Mouse (Mus musculus) forebrain, embryonic 14.5 days (tissue): Measurements from ENCODE around the gene Arid4a. TPM values are rescaled to one million over a fixed set of nuclear protein-coding genes. Genes with fewer than 3 reads are reported as not detected.

Experiments
- ATAC-seq: fragments of 200-750 bp; cut with Nextera tagmentation; 2 replicates; pipeline ENCODE4 v1.8.0; 2017; ENCODE audit warnings: mild to moderate bottlenecking, moderate library complexity
- DNase-seq: peaks from one replicate; pipeline ENCODE4 v3.0.0-alpha.2; 2015; ENCODE audit warnings: low spot score
- H3K27ac ChIP-seq: fragments of 300-500 bp; sonication (generic); 2 replicates; pipeline ENCODE4 v1.5.1; 2014; ENCODE audit warnings: low read depth, mild to moderate bottlenecking, control low read depth, low read length, moderate library complexity
- H3K27me3 ChIP-seq: fragments of 300-500 bp; sonication (generic); replicated peaks from 2 replicates; pipeline ENCODE4 v1.6.1; 2014; ENCODE audit warnings: low read length, control low read depth, mixed read lengths; ENCODE audit not compliant: control insufficient read depth, insufficient read depth
- H3K36me3 ChIP-seq: fragments of 300-500 bp; sonication (generic); 2 replicates; pipeline ENCODE4 v1.6.1; 2014; ENCODE audit warnings: low read length, control low read depth; ENCODE audit not compliant: control insufficient read depth, insufficient read depth
- H3K4me1 ChIP-seq: fragments of 300-500 bp; sonication (generic); 2 replicates; pipeline ENCODE4 v1.6.1; 2014; ENCODE audit warnings: antibody characterized with exemption, low read length, control low read depth; ENCODE audit not compliant: control insufficient read depth, insufficient read depth
- H3K4me2 ChIP-seq: fragments of 300-500 bp; sonication (generic); 2 replicates; pipeline ENCODE4 v1.6.1; 2014; ENCODE audit warnings: mild to moderate bottlenecking, control low read depth, low read length
- H3K4me3 ChIP-seq: fragments of 300-500 bp; sonication (generic); 2 replicates; pipeline ENCODE4 v1.5.1; 2014; ENCODE audit warnings: low read depth, low read length, control low read depth
- H3K9ac ChIP-seq: fragments of 300-500 bp; sonication (generic); 2 replicates; pipeline ENCODE4 v1.6.1; 2014; ENCODE audit warnings: mild to moderate bottlenecking, low read length, control low read depth, moderate library complexity
- H3K9me3 ChIP-seq: fragments of 300-500 bp; sonication (generic); replicated peaks from 2 replicates; pipeline ENCODE4 v1.6.1; 2016; ENCODE audit warnings: low read length, control low read depth, mixed read lengths; ENCODE audit not compliant: control insufficient read depth
- WGBS: fragments of 180-500 bp; shearing (Covaris S2); extraction: QIAGEN DNeasy Blood & Tissue Kit; methylation state at CpG from one replicate; pipeline ENCODE4 v1.1.7; 2014; 5-methylcytosine and 5-hydroxymethylcytosine counted together
- polyA plus RNA-seq: library from polyadenylated mRNA; unstranded; fragments of >200 nt; fragmentation: Nextera tagmentation; extraction: Ambion mirVana; gene quantifications from 2 replicates; pipeline ENCODE4 v1.2.1, GENCODE M21; 2014

Gene Arid4a
- polyA plus RNA-seq, 1 experiment from 2014 or later: 34.1 TPM

GRCm38 (mm10) chr12:71107216-71107771 lies 91.5 kb downstream of the Arid4a start:
- Histone ChIP-seq H3K9me3 (no peaks in the 10 kb centered on the region), H3K9ac (no peak overlapping the region), H3K4me1 (0 out of 2 replicates have a peak, but pooled peaks cover 4% of the 10 kb centered on the region), H3K4me2 (no peak overlapping the region), H3K36me3 (no peaks in the 10 kb centered on the region), H3K27ac (no peak overlapping the region), H3K27me3 (0 out of 2 replicates have a peak, but pooled peaks cover 5% of the 10 kb centered on the region), H3K4me3 (no peak overlapping the region)
- no peak for ATAC-seq
- 90% methylated on average over 6 of the region's 6 CpGs for WGBS
- no peak for DNase-seq

- Histone ChIP-seq H3K27ac (no peak within 1 kb of the TSS), H3K4me2 (peak within 1 kb of the TSS; percentile 39), H3K9ac (no peak within 1 kb of the TSS), H3K4me1 (0 out of 2 replicates have a peak, but pooled peaks cover 4% of the 10 kb centered on the region), H3K36me3 (no peaks in the 10 kb centered on the region), H3K9me3 (no peaks in the 10 kb centered on the region), H3K4me3 (no peak within 1 kb of the TSS), H3K27me3 (0 out of 2 replicates have a peak, but pooled peaks cover 5% of the 10 kb centered on the region)
- ATAC-seq (no peak), DNase-seq (no peak)
- 7% methylated on average over 32 of the region's 33 CpGs for WGBS
Measured at GRCm38 (mm10) chr12:71111331-71111730, 95.5 kb downstream of the Arid4a start, which contains the start of gene Tomm20l. Gene Tomm20l, plus strand, starts transcription at chr12:71111428.

DNA sequence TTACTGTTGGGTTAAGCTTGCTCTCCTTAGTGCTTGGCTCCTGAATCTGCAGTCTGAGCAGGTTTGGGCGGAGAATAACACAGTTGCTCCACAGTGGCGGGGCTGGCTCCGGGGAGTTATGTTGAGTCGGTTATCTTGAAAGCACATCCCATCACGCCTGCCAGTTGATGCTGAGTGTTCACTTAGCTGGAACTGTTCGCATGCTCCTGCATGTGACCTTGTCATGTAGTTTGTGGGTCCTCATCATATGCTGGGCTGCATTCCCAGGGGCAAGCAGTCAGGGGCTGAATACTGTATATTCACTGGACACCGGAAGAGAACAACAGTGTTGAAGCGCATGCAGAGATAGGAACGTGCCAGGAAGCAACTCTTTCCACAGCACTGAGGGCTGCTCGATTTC lies 97.3 kb downstream of the Arid4a start:
- H3K27me3 ChIP-seq: 0 out of 2 replicates have a peak, but pooled peaks cover 5% of the 10 kb centered on the region
- no peaks in the 10 kb centered on the region for H3K36me3 ChIP-seq
- H3K27ac ChIP-seq: no peak overlapping the region
- DNase-seq (no peak), ATAC-seq (no peak)
- WGBS: 89% methylated on average over 10 of the region's 10 CpGs
- H3K9ac ChIP-seq: no peak overlapping the region
- H3K4me1 ChIP-seq: 0 out of 2 replicates have a peak, but pooled peaks cover 4% of the 10 kb centered on the region
- H3K4me2 ChIP-seq: no peak overlapping the region
- no peaks in the 10 kb centered on the region for H3K9me3 ChIP-seq
- no peak overlapping the region for H3K4me3 ChIP-seq

DNA sequence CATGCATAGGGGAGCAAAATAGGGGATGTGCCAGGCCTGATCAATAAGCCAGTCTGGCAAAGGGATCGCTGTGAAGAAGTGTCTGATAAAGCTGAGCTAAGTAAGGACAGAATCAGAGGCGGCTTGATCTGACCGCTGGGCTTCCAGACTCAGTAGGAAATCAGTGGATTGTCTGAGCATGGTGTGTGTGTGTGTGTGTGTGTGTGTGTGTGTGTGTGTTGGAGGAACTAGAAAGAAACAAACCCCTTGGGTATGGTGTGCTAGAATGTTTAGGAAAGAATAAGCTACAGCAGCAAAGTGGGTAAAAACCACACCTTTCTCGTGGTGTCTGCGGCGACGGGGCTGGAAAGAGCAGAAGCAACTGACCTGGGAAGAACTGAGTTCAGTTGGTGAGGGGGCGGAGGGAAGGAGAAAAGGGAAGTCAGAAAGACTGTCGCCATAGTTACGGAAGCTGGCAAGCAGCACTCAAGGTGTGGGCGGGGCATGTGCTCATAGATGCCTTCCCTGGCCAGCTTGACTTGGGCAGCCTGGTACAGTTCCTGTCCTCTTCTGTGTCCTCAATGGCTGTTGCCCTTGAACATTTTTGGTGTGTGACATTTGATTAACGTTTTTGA lies 98.0 kb downstream of the Arid4a start:
- DNase-seq (peak; percentile 65), ATAC-seq (peak; percentile 46; the same call in 1 of the 2 replicates)
- WGBS: 23% methylated on average over 12 of the region's 12 CpGs
- Histone ChIP-seq H3K36me3 (no peaks in the 10 kb centered on the region), H3K27me3 (0 out of 2 replicates have a peak, but pooled peaks cover 5% of the 10 kb centered on the region), H3K9ac (no peak overlapping the region; the same call in 1 of the 2 replicates), H3K4me3 (no peak overlapping the region), H3K4me1 (0 out of 2 replicates have a peak, but pooled peaks cover 4% of the 10 kb centered on the region), H3K27ac (no peak overlapping the region), H3K9me3 (no peaks in the 10 kb centered on the region), H3K4me2 (no peak overlapping the region)

- ATAC-seq: no peak
- no peak overlapping the region for H3K27ac ChIP-seq
- no peak overlapping the region for H3K4me3 ChIP-seq
- 0 out of 2 replicates have a peak, but pooled peaks cover 3% of the 10 kb centered on the region for H3K36me3 ChIP-seq
- no peak overlapping the region for H3K4me2 ChIP-seq
- peak; percentile 23 for DNase-seq
- H3K4me1 ChIP-seq: 0 out of 2 replicates have a peak, but pooled peaks cover 2% of the 10 kb centered on the region
- H3K9me3 ChIP-seq: no peaks in the 10 kb centered on the region
- 65% methylated on average over 5 of the region's 5 CpGs for WGBS
- no peak overlapping the region for H3K9ac ChIP-seq
- 0 out of 2 replicates have a peak, but pooled peaks cover 2% of the 10 kb centered on the region for H3K27me3 ChIP-seq
Measured at GRCm38 (mm10) chr12:71116411-71116810, 100.6 kb downstream of the Arid4a start.

GRCm38 (mm10) chr12:71122731-71123130 lies 106.9 kb downstream of the Arid4a start:
- no peak for ATAC-seq

GRCm38 (mm10) chr12:71123286-71123685 lies 107.5 kb downstream of the Arid4a start:
- ATAC-seq (no peak), DNase-seq (no peak)
- 87% methylated on average over 9 of the region's 9 CpGs for WGBS
- no peak overlapping the region for H3K9ac ChIP-seq
- H3K4me2 ChIP-seq: no peak overlapping the region
- H3K9me3 ChIP-seq: no peaks in the 10 kb centered on the region
- peaks cover 39% of the 10 kb centered on the region for H3K36me3 ChIP-seq
- no peak overlapping the region for H3K27ac ChIP-seq
- H3K27me3 ChIP-seq: no peaks in the 10 kb centered on the region
- H3K4me3 ChIP-seq: no peak overlapping the region
- no peaks in the 10 kb centered on the region for H3K4me1 ChIP-seq

More at GRCm38 (mm10) chr12:71122731-71123130, 106.9 kb downstream of the Arid4a start:
- Histone ChIP-seq H3K27ac (no peak overlapping the region), H3K36me3 (peaks cover 39% of the 10 kb centered on the region), H3K4me1 (no peaks in the 10 kb centered on the region), H3K4me3 (no peak overlapping the region), H3K27me3 (no peaks in the 10 kb centered on the region), H3K9me3 (no peaks in the 10 kb centered on the region), H3K9ac (no peak overlapping the region), H3K4me2 (no peak overlapping the region)
- WGBS: 92% methylated on average over 10 of the region's 10 CpGs
- DNase-seq: no peak

- peak overlapping the region; percentile 91 for H3K4me3 ChIP-seq
- H3K4me1 ChIP-seq: peaks cover 18% of the 10 kb centered on the region
- peaks cover 25% of the 10 kb centered on the region for H3K36me3 ChIP-seq
- H3K27ac ChIP-seq: no peak overlapping the region
- H3K9me3 ChIP-seq: no peaks in the 10 kb centered on the region
- 14% methylated on average over 5 of the region's 5 CpGs for WGBS
- H3K9ac ChIP-seq: peak overlapping the region; percentile 50; the same call in 1 of the 2 replicates
- ATAC-seq (no peak), DNase-seq (no peak)
- peak overlapping the region; percentile 96 for H3K4me2 ChIP-seq
- no peaks in the 10 kb centered on the region for H3K27me3 ChIP-seq
Measured at GRCm38 (mm10) chr12:71135581-71135980, 119.8 kb downstream of the Arid4a start.
